Mouse (Mus musculus): ENCODE results near the gene Ergic1. TPM values are rescaled to one million over a fixed set of nuclear protein-coding genes. Genes with fewer than 3 reads are reported as not detected.

The Ergic1 gene
- polyA plus RNA-seq, 1 experiment from 2014 or later, result 97.3 TPM

DNA sequence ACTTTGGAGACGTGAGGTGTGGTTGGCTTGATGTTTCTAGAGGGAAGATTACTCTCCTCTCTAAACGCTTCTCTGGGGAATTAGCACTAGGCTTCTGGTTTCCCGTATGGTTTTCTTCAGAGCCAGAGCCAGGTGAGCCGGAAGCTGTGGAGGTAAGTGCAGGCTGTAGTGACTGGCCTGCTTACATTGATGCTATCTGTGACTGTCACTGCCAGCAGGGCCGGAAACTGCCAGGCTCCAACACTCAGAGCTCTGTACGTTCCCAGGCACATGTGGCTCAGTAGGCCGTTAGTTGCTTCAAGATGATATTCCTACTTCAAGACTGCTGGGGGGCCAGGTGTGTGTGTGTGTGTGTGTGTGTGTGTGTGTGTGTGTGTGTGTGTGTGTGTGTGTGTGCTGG, 32.9 kb downstream of the Ergic1 start:
- H3K27ac ChIP-seq, result no peak overlapping the region
- no peak overlapping the region for H3K4me2 ChIP-seq
- H3K4me1 ChIP-seq, result peaks cover 27% of the 10 kb centered on the region
- H3K27me3 ChIP-seq, result no peaks in the 10 kb centered on the region
- 85% methylated on average over 7 of the region's 7 CpGs for WGBS
- ATAC-seq (ENCODE audit: borderline replicate concordance, extremely low read depth, low FRiP score, low TSS enrichment), result no peak
- H3K9ac ChIP-seq, result no peak overlapping the region
- no peaks in the 10 kb centered on the region for H3K9me3 ChIP-seq
- H3K4me3 ChIP-seq, result no peak overlapping the region
- 0 out of 2 replicates have a peak, but pooled peaks cover 3% of the 10 kb centered on the region for H3K36me3 ChIP-seq

DNA sequence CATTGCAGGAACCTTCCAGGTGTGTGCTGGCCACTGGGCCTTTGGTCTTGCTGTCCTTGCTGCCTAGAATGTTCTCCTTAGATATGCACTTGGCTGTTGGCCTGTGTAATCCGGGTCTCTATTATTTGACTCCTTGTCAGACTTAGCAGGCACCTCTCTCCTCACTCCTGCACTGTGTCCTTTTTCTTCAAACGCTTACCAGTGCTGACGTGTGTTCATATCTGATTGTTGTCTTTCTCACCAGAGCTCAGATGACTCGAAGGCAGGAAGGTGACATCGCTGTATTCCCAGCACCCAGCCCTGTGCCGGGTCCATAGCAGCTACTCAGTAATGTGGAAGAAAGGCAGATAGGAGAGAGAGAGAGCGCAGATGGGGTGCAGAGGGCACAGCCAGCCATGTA, 33.7 kb downstream of the Ergic1 start:
- 63% methylated on average over 7 of the region's 7 CpGs for WGBS
- Histone ChIP-seq H3K4me3 (no peak overlapping the region), H3K4me2 (no peak overlapping the region), H3K27ac (peak overlapping the region; percentile 68), H3K9me3 (no peaks in the 10 kb centered on the region), H3K27me3 (no peaks in the 10 kb centered on the region), H3K36me3 (no peaks in the 10 kb centered on the region), H3K4me1 (peaks cover 27% of the 10 kb centered on the region), H3K9ac (no peak overlapping the region)
- ATAC-seq (ENCODE audit: borderline replicate concordance, extremely low read depth, low FRiP score, low TSS enrichment), result no peak

DNA sequence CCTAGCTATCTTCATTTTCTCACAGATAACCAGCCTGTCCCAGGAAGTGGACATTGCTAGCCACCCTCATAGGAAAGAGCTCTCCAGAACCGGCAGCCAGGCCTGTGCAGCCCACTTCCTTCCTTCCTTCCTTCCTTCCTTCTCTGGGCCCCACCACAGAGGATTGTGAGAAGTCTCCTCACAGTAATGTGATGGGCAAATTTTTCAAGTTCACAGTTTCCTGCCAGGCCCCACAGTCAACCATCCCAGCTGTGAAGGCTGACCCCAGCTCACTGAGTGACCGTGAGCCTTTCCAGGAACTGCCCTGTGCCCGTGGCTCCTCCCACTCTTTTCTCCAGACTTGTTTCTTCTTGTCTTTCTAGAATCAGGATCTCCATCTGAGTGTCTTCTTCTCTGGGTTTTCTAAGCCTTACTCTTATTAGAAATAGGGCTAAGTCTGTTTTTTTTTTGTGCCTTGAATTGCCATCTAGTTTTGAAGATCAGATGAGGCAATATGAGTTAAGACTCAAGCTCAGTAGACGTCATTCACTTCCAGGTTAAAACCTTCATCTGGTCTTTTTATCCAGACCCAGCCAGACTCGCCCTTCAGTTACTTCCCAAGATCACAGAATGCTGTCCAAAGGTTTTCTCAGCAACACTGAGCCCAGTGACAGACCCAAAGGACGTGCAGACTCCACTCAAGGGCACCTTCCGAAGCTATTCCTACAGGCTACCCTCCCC, 34.3 kb downstream of the Ergic1 start:
- ATAC-seq (ENCODE audit: borderline replicate concordance, extremely low read depth, low FRiP score, low TSS enrichment), result no peak
- 45% methylated on average over 7 of the region's 7 CpGs for WGBS
- no peaks in the 10 kb centered on the region for H3K36me3 ChIP-seq
- H3K4me2 ChIP-seq, result no peak overlapping the region
- no peak overlapping the region for H3K4me3 ChIP-seq
- peaks cover 28% of the 10 kb centered on the region for H3K4me1 ChIP-seq
- no peak overlapping the region for H3K9ac ChIP-seq
- peak overlapping the region; percentile 68 for H3K27ac ChIP-seq
- H3K27me3 ChIP-seq, result no peaks in the 10 kb centered on the region
- H3K9me3 ChIP-seq, result no peaks in the 10 kb centered on the region

DNA sequence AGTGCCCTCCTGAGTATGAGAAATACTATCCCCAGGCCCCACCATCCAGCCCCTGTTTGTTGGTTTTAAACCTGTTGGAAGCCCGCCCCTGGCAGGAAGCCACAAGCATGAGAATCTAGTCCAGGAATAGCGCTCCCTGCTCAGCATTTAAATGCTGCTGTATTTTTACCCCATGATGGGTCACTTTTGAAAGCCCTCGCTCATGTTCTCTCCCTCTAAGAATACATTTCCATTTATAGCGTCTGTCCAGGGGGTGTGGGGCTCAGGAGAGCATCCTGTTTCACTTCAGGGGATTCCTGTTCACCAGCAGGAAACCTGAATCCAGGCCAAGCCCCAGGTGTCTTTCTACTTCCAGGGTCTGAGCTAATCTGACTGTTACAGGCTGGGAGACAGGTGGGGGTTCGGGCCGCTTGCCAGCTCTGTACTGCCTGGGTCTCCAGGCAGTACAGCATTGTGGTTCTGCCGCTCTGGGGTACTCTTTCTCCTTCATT, 34.9 kb downstream of the Ergic1 start:
- 53% methylated on average over 7 of the region's 7 CpGs for WGBS
- Histone ChIP-seq H3K4me1 (peaks cover 34% of the 10 kb centered on the region), H3K4me2 (no peak overlapping the region), H3K9me3 (no peaks in the 10 kb centered on the region), H3K27ac (peak overlapping the region; percentile 68), H3K4me3 (no peak overlapping the region), H3K36me3 (no peaks in the 10 kb centered on the region), H3K9ac (no peak overlapping the region), H3K27me3 (no peaks in the 10 kb centered on the region)
- ATAC-seq (ENCODE audit: borderline replicate concordance, extremely low read depth, low FRiP score, low TSS enrichment), result 0 out of 2 replicates have a peak, but pooled peaks have one; percentile 12

DNA sequence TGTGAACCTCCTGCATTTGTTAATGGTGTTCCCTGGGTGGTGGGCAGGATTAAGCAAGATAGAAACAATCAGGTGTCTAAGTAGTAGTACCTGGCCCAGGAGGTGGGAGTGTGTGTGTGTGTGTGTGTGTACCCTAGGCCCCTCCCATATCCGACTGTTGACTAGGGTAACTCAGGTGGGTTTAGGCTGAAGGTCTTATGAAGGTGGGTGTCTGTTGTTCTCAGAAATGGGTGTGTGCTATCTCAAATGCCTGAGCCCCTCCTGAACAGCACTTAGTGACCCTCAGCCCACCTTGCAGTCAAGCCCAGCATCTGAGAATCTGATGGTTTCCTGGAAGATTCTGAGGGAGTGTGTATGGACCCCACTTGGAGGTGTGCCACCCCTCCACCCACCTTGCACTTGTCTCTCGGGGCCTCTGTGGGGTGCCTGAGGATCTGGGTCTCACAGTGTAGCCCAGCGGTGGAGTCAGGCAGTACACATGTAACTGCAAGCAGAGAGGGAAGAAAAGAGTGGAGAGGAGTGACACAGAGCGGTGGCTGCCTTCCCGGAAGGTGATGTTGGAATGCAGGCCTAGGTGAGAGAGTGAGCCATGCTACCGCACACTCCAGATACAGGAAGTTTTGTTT, 35.7 kb downstream of the Ergic1 start:
- H3K27ac ChIP-seq, result peak overlapping the region; percentile 68; the same call in 1 of the 2 replicates
- peaks cover 42% of the 10 kb centered on the region for H3K4me1 ChIP-seq
- no peaks in the 10 kb centered on the region for H3K36me3 ChIP-seq
- no peak overlapping the region for H3K4me2 ChIP-seq
- H3K27me3 ChIP-seq, result no peaks in the 10 kb centered on the region
- ATAC-seq (ENCODE audit: borderline replicate concordance, extremely low read depth, low FRiP score, low TSS enrichment), result no peak
- no peak overlapping the region for H3K4me3 ChIP-seq
- WGBS, result 74% methylated on average over 6 of the region's 6 CpGs
- H3K9ac ChIP-seq, result no peak overlapping the region
- no peaks in the 10 kb centered on the region for H3K9me3 ChIP-seq

DNA sequence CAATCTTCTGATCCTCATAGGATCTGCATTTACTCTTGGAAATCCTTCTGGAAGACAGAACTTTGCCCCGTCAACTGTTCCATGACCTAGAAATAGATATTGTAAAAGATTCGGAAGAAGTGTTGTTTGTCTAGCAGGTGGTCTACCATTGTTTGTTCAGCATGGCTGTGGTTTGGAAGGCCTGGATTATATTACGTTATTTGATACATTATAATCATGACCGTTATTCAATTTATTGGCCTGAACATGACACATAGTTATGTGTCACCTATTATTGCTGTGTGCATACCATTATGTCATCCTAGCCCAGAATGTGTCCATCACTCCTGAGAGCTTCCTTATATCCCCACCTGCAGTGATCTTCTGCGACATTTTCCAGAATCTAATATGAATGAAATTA, 37.6 kb downstream of the Ergic1 start:
- ATAC-seq (ENCODE audit: borderline replicate concordance, extremely low read depth, low FRiP score, low TSS enrichment), result no peak
- Histone ChIP-seq H3K4me3 (no peak overlapping the region), H3K36me3 (no peaks in the 10 kb centered on the region), H3K9me3 (no peaks in the 10 kb centered on the region), H3K9ac (no peak overlapping the region), H3K27me3 (no peaks in the 10 kb centered on the region), H3K4me2 (no peak overlapping the region), H3K4me1 (peaks cover 53% of the 10 kb centered on the region), H3K27ac (no peak overlapping the region)
- 82% methylated on average over 5 of the region's 5 CpGs for WGBS

DNA sequence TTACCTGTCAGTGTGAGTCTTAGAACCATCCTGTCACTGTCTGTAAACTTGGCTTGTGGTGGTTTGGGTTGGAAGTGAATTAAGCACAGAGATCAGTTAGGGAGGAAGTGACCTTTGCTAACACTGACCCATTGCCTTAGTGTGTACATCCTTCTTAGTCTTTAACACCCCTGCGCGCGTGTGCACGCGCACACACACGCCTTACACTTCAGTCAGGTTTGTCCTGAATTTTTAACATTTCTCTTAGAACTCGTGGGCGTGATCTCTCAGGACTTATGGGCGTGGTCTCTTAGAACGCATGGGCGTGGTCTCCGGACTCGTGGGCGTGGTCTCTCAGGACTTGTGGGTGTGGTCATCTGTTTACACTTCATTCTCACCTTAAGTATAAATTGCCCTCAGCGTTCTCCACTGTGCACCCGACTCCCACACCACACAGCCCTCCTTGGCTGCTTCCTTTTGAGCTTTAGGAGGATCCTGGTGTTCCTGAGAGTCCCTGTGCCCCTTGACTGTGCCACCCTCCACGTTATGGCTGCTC, 39.7 kb downstream of the Ergic1 start:
- ATAC-seq (ENCODE audit: borderline replicate concordance, extremely low read depth, low FRiP score, low TSS enrichment), result no peak
- 49% methylated on average over 17 of the region's 17 CpGs for WGBS

DNA sequence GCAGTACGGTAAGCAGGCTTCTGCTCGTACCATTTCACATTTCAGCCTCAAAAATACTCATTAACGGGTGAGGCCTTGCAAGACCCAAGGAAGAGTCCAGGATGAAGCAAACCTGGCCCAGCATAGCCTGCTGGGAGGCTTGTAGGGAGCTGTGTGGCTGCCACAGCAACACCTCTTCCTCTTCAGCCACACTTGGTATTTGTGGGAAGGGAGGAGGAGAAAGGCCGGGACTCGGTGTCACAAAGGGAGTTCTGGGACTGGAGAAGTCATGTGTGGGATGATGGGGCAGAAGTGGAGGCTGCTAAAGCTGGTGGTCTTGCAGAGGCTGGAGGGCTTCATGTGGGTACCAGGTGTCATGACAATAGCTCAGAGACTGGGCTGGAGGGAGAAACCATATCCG, 40.2 kb downstream of the Ergic1 start:
- no peak for ATAC-seq (ENCODE audit: borderline replicate concordance, extremely low read depth, low FRiP score, low TSS enrichment)
- Histone ChIP-seq H3K4me3 (no peak overlapping the region), H3K27me3 (no peaks in the 10 kb centered on the region), H3K4me1 (peaks cover 33% of the 10 kb centered on the region), H3K36me3 (0 out of 2 replicates have a peak, but pooled peaks cover 4% of the 10 kb centered on the region), H3K4me2 (no peak overlapping the region), H3K9ac (no peak overlapping the region), H3K27ac (peak overlapping the region; percentile 8; the same call in 1 of the 2 replicates), H3K9me3 (no peaks in the 10 kb centered on the region)
- WGBS, result 54% methylated on average over 6 of the region's 6 CpGs

More for the DNA sequence above, 39.7 kb downstream of the Ergic1 start:
- Histone ChIP-seq H3K36me3 (0 out of 2 replicates have a peak, but pooled peaks cover 4% of the 10 kb centered on the region), H3K9ac (no peak overlapping the region), H3K27ac (0 out of 2 replicates have a peak overlapping the region, but pooled peaks have one; percentile 8), H3K4me3 (no peak overlapping the region), H3K27me3 (no peaks in the 10 kb centered on the region), H3K4me1 (peaks cover 38% of the 10 kb centered on the region), H3K4me2 (no peak overlapping the region), H3K9me3 (no peaks in the 10 kb centered on the region)

DNA sequence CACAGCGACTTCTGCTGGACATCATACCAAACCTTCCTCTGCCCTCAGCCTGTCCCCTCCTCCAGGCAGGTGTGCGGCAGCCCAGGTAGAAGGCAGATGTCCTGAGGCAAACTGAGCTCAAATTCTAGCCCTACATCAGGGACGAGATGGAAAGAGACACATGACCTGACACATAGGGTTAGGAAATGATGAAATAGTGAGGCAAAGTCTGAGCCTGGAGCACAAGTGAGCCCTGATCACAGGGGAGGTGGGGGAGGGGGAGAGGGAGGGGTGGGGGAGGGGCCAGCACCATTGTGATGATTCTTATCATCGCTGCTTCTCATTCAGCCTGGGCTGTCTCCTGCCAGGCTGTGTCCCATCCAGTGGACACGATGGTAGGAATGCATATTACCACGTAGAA, 40.6 kb downstream of the Ergic1 start:
- Histone ChIP-seq H3K36me3 (0 out of 2 replicates have a peak, but pooled peaks cover 4% of the 10 kb centered on the region), H3K9ac (no peak overlapping the region), H3K4me1 (peaks cover 28% of the 10 kb centered on the region), H3K27ac (0 out of 2 replicates have a peak overlapping the region, but pooled peaks have one; percentile 8), H3K4me3 (no peak overlapping the region), H3K9me3 (no peaks in the 10 kb centered on the region), H3K4me2 (no peak overlapping the region), H3K27me3 (no peaks in the 10 kb centered on the region)
- no peak for ATAC-seq (ENCODE audit: borderline replicate concordance, extremely low read depth, low FRiP score, low TSS enrichment)
- WGBS, result 49% methylated on average over 6 of the region's 6 CpGs

DNA sequence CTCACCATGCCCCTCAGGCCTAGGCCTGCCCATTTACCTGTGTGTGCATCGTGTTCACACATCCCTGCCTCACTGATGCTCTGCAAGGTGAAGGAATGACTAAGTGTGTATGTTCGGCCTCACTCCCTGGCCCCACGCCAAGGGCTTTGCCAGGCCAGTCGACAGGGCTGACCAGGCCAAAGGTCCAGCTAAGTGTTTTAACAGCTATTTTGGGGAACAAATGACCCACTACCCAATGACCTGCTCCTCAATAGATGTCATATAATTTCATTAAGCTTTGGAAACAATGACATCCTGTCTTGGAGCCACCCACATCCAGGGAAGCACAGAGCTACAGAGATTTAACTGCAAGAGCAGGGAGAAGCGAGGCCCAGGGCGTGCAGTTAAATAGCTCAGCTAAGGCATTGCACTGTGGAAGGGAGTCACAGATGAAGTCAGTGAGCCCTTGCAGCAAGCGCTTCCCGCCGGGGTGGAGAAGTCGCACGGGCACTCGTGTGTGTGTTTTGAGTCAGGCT, 41.1 kb downstream of the Ergic1 start:
- WGBS, result 58% methylated on average over 12 of the region's 12 CpGs
- H3K9me3 ChIP-seq, result no peaks in the 10 kb centered on the region
- no peak overlapping the region for H3K4me3 ChIP-seq
- H3K27ac ChIP-seq, result peak overlapping the region; percentile 63
- H3K27me3 ChIP-seq, result no peaks in the 10 kb centered on the region
- no peak overlapping the region for H3K9ac ChIP-seq
- H3K4me2 ChIP-seq, result no peak overlapping the region
- H3K4me1 ChIP-seq, result peaks cover 26% of the 10 kb centered on the region
- 0 out of 2 replicates have a peak, but pooled peaks cover 4% of the 10 kb centered on the region for H3K36me3 ChIP-seq
- ATAC-seq (ENCODE audit: borderline replicate concordance, extremely low read depth, low FRiP score, low TSS enrichment), result no peak

DNA sequence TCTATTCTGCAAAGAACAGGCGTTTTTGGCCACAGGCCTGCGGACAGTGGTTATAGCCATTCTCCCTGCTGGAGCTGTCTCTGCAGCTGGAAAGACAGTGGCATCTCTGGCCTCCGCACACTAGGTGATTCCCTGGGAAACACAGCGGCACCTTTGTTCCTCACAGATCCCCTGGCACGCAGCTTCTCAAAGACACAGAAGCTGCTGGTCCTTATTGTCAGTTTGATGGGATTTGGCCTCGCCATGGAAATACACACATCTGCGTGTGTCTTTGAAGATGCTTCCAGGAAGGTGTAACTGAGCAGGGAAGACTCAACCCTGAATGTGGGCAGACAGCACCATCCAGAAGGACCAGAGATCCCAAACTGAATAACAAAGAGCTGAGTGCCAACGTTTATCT, 42.0 kb downstream of the Ergic1 start:
- Histone ChIP-seq H3K27ac (no peak overlapping the region), H3K9ac (no peak overlapping the region), H3K36me3 (0 out of 2 replicates have a peak, but pooled peaks cover 4% of the 10 kb centered on the region), H3K4me2 (no peak overlapping the region), H3K4me1 (peaks cover 26% of the 10 kb centered on the region), H3K9me3 (no peaks in the 10 kb centered on the region), H3K27me3 (no peaks in the 10 kb centered on the region), H3K4me3 (no peak overlapping the region)
- no peak for ATAC-seq (ENCODE audit: borderline replicate concordance, extremely low read depth, low FRiP score, low TSS enrichment)
- 89% methylated on average over 8 of the region's 8 CpGs for WGBS

DNA sequence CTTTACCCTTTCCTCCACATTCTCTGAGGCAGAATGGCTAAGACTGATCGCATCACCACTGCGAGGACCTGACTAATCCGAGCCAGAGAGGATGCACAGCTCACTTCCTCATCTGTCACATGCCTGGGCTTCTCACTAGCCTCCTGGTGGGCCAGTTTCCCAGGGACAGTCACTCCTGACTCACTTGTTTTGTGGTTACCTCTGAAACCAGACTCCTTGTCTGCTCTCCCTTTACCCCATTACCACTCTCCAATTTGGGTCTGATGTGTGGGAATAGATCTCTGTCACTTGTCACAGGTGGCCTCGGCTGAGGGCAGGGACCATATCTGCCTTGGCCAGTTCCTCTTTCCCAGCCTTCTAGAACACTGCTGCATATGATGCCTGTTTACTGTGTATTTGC, 44.3 kb downstream of the Ergic1 start:
- 79% methylated on average over 4 of the region's 4 CpGs for WGBS
- H3K9ac ChIP-seq, result no peak overlapping the region
- peaks cover 29% of the 10 kb centered on the region for H3K4me1 ChIP-seq
- H3K4me2 ChIP-seq, result no peak overlapping the region
- no peak overlapping the region for H3K4me3 ChIP-seq
- peaks cover 8% of the 10 kb centered on the region; the same call in 1 of the 2 replicates for H3K36me3 ChIP-seq
- H3K27ac ChIP-seq, result no peak overlapping the region
- no peaks in the 10 kb centered on the region for H3K9me3 ChIP-seq
- H3K27me3 ChIP-seq, result no peaks in the 10 kb centered on the region
- no peak for ATAC-seq (ENCODE audit: borderline replicate concordance, extremely low read depth, low FRiP score, low TSS enrichment)
